Mouse (Mus musculus) forebrain, postnatal 0 days (tissue): Measurements from ENCODE around the gene Mpdz. TPM values are rescaled to one million over a fixed set of nuclear protein-coding genes. Genes with fewer than 3 reads are reported as not detected.

Experiments
- ATAC-seq: fragments of 200-750 bp; cut with Nextera tagmentation; 2 replicates; pipeline ENCODE4 v1.8.0; 2017; ENCODE audit warnings: mild to moderate bottlenecking, moderate library complexity
- DNase-seq: peaks from one replicate; pipeline ENCODE4 v3.0.0-alpha.2; 2015
- H3K27ac ChIP-seq: fragments of 300-500 bp; sonication (generic); 2 replicates; pipeline ENCODE4 v1.5.1; 2014; ENCODE audit warnings: low read depth, mild to moderate bottlenecking, antibody characterized with exemption, low read length, moderate library complexity, mixed read lengths
- H3K27me3 ChIP-seq: fragments of 300-500 bp; sonication (generic); 2 replicates; pipeline ENCODE4 v1.6.1; 2014; ENCODE audit warnings: mild to moderate bottlenecking, low read length, mixed read lengths; ENCODE audit not compliant: insufficient read depth
- H3K36me3 ChIP-seq: fragments of 300-500 bp; sonication (generic); 2 replicates; pipeline ENCODE4 v1.6.1; 2014; ENCODE audit warnings: mild to moderate bottlenecking, moderate library complexity; ENCODE audit not compliant: insufficient read depth
- H3K4me1 ChIP-seq: fragments of 300-500 bp; sonication (generic); 2 replicates; pipeline ENCODE4 v1.6.1; 2014; ENCODE audit warnings: antibody characterized with exemption; ENCODE audit not compliant: insufficient read depth
- H3K4me2 ChIP-seq: fragments of 300-500 bp; sonication (generic); 2 replicates; pipeline ENCODE4 v1.6.1; 2014; ENCODE audit warnings: low read depth, mild to moderate bottlenecking, moderate library complexity
- H3K4me3 ChIP-seq: fragments of 300-500 bp; sonication (generic); 2 replicates; pipeline ENCODE4 v1.5.1; 2014; ENCODE audit warnings: low read depth, low read length, mixed read lengths
- H3K9ac ChIP-seq: fragments of 300-500 bp; sonication (generic); 2 replicates; pipeline ENCODE4 v1.6.1; 2014; ENCODE audit warnings: mild to moderate bottlenecking
- H3K9me3 ChIP-seq: fragments of 300-500 bp; sonication (generic); 2 replicates; pipeline ENCODE4 v1.6.1; 2016; ENCODE audit warnings: low read length
- CTCF ChIP-seq: sonication (generic); IDR thresholded peaks from 2 replicates; pipeline ENCODE4 v1.5.1; 2016; ENCODE audit warnings: antibody characterized with exemption, control low read depth, low read depth
- WGBS: fragments of 180-500 bp; shearing (Covaris S2); extraction: QIAGEN DNeasy Blood & Tissue Kit; methylation state at CpG from one replicate; pipeline ENCODE4 v1.1.7; 2014; 5-methylcytosine and 5-hydroxymethylcytosine counted together
- polyA plus RNA-seq: library from polyadenylated mRNA; unstranded; fragments of >200 nt; fragmentation: Nextera tagmentation; extraction: Ambion mirVana; gene quantifications from 2 replicates; pipeline ENCODE4 v1.2.1, GENCODE M21; 2015
- total RNA-seq: library from RNA; depleted of rRNA; stranded (reverse); fragments of >200 nt; gene quantifications from 2 replicates; pipeline ENCODE4 v1.2.3, GENCODE M21; 2014

Gene Mpdz
- total and polyA plus RNA-seq, 2 experiments from 2014 or later: 7.4 to 42.7 TPM

- H3K4me2 ChIP-seq: no peak overlapping the region
- 47% methylated on average over 6 of the region's 6 CpGs for WGBS
- no peak overlapping the region for H3K4me3 ChIP-seq
- no peaks in the 10 kb centered on the region for H3K4me1 ChIP-seq
- no peaks in the 10 kb centered on the region for H3K27me3 ChIP-seq
- H3K36me3 ChIP-seq: no peaks in the 10 kb centered on the region
- ATAC-seq (no peak), DNase-seq (no peak)
- TF ChIP-seq CTCF: no peak
- H3K9me3 ChIP-seq: no peaks in the 10 kb centered on the region
- H3K9ac ChIP-seq: no peak overlapping the region
- H3K27ac ChIP-seq: no peak overlapping the region
Measured at GRCm38 (mm10) chr4:81252859-81253780, 189.5 kb downstream of the Mpdz start.

GRCm38 (mm10) chr4:81252334-81252733 lies 190.3 kb downstream of the Mpdz start:
- Histone ChIP-seq H3K4me1 (no peaks in the 10 kb centered on the region), H3K27me3 (no peaks in the 10 kb centered on the region), H3K36me3 (no peaks in the 10 kb centered on the region), H3K4me3 (no peak overlapping the region), H3K4me2 (no peak overlapping the region), H3K27ac (no peak overlapping the region), H3K9me3 (no peaks in the 10 kb centered on the region), H3K9ac (no peak overlapping the region)
- ATAC-seq (no peak), DNase-seq (no peak)
- TF ChIP-seq CTCF: no peak
- 78% methylated on average over 1 of the region's 1 CpGs for WGBS

- no peak overlapping the region for H3K4me2 ChIP-seq
- DNase-seq: peak; percentile 76
- H3K27me3 ChIP-seq: no peaks in the 10 kb centered on the region; the same call in 1 of the 2 replicates
- no peak for ATAC-seq
- no peak overlapping the region for H3K4me3 ChIP-seq
- TF ChIP-seq CTCF: peak; percentile 80
- H3K36me3 ChIP-seq: no peaks in the 10 kb centered on the region
- no peaks in the 10 kb centered on the region for H3K4me1 ChIP-seq
- H3K9me3 ChIP-seq: no peaks in the 10 kb centered on the region
- WGBS: 9% methylated on average over 5 of the region's 5 CpGs
- H3K9ac ChIP-seq: no peak overlapping the region
- H3K27ac ChIP-seq: no peak overlapping the region
Measured at GRCm38 (mm10) chr4:81251934-81252333, 190.7 kb downstream of the Mpdz start.

GRCm38 (mm10) chr4:81249245-81249644 lies 193.4 kb downstream of the Mpdz start:
- no peak for DNase-seq
- Histone ChIP-seq H3K4me1 (no peaks in the 10 kb centered on the region), H3K9ac (no peak overlapping the region), H3K36me3 (no peaks in the 10 kb centered on the region), H3K9me3 (no peaks in the 10 kb centered on the region), H3K27ac (no peak overlapping the region), H3K27me3 (no peaks in the 10 kb centered on the region; the same call in 1 of the 2 replicates), H3K4me2 (no peak overlapping the region), H3K4me3 (no peak overlapping the region)
- WGBS: 79% methylated on average over 2 of the region's 2 CpGs
- no peak for ATAC-seq
- no peak for TF ChIP-seq CTCF

GRCm38 (mm10) chr4:81236227-81236626 lies 206.4 kb downstream of the Mpdz start:
- no peak for DNase-seq
- no peaks in the 10 kb centered on the region for H3K27me3 ChIP-seq
- TF ChIP-seq CTCF: no peak
- H3K9ac ChIP-seq: no peak overlapping the region
- no peak for ATAC-seq
- no peak overlapping the region for H3K4me2 ChIP-seq
- no peaks in the 10 kb centered on the region for H3K4me1 ChIP-seq
- 62% methylated on average over 5 of the region's 5 CpGs for WGBS
- H3K36me3 ChIP-seq: no peaks in the 10 kb centered on the region
- no peak overlapping the region for H3K27ac ChIP-seq
- H3K4me3 ChIP-seq: no peak overlapping the region
- H3K9me3 ChIP-seq: no peaks in the 10 kb centered on the region
